Mouse (Mus musculus) thymus, adult 2 months (tissue): ENCODE measurements at regions not wholly inside any gene's neighbourhood (a gene's known extent, or its start where the extent isn't known, plus 50 kb on each side); places are given as distances from the start of the nearest gene placed in this dataset.

ENCODE experiments used
- CTCF ChIP-seq: fragments of 200-500 bp; IDR thresholded peaks from 2 replicates; pipeline ENCODE4 v1.5.1; 2012; ENCODE audit warnings: mild to moderate bottlenecking, control low read depth, low read length, moderate library complexity, borderline replicate concordance; ENCODE audit not compliant: control insufficient read depth, poor library complexity, insufficient read depth; ENCODE audit errors: extremely low read depth
- POLR2A ChIP-seq: fragments of 200-500 bp; IDR thresholded peaks from 2 replicates; pipeline ENCODE4 v1.6.1; 2012; ENCODE audit warnings: mild to moderate bottlenecking, low read length, control low read depth, moderate library complexity; ENCODE audit not compliant: control insufficient read depth, poor library complexity, insufficient read depth; ENCODE audit errors: extremely low read depth

- TF ChIP-seq CTCF (no peak), POLR2A (no peak)
Measured at GRCm38 (mm10) chr14:87902416-87902815, 486.0 kb downstream of the Tdrd3 start.
